8 mouse cellular contexts compared by ENCODE assay signal in genomic region chr3:108146671-108147070, GRCm38 (mm10). TPM values are rescaled to one million over a fixed set of nuclear protein-coding genes. Genes with fewer than 3 reads are reported as not detected.
DNase-seq lines count a peak whose midpoint lies in the region; ATAC-seq and TF ChIP-seq lines count a peak whose summit lies in the region.

No protein-coding gene starts in this region.

- TF ChIP-seq EP300 in heart, adult 2 months (IDR thresholded peaks at IDR 0.05; ENCODE audit: insufficient read depth, low read depth, low read length): no peak

- H3K9me3 ChIP-seq in forebrain, embryonic 11.5 days (ENCODE audit: control insufficient read depth, low read length): no peaks in the 10 kb centered on the region
- no peaks in the 10 kb centered on the region for H3K9me3 ChIP-seq in liver, embryonic 11.5 days (ENCODE audit: control insufficient read depth, low read length)

- no peak for TF ChIP-seq CTCF in heart, adult 2 months (IDR thresholded peaks at IDR 0.05)

- no peaks in the 10 kb centered on the region for H3K27me3 ChIP-seq in heart, adult 2 months (ENCODE audit: control insufficient read depth, insufficient read depth, low read length)
- no peaks in the 10 kb centered on the region for H3K27me3 ChIP-seq in forebrain, embryonic 11.5 days (ENCODE audit: control insufficient read depth, insufficient read depth, low read length)
- no peaks in the 10 kb centered on the region for H3K27me3 ChIP-seq in liver, embryonic 11.5 days (replicated peaks; ENCODE audit: control insufficient read depth, insufficient read depth, low read length)

- 52% methylated on average over 5 of the region's 5 CpGs for WGBS in heart, adult 2 months
- 65% methylated on average over 5 of the region's 5 CpGs for WGBS in forebrain, embryonic 11.5 days
- 36% methylated on average over 5 of the region's 5 CpGs for WGBS in liver, embryonic 11.5 days

- TF ChIP-seq POLR2A in heart, adult 2 months (IDR thresholded peaks at IDR 0.05; ENCODE audit: insufficient read depth, low read depth, low read length): no peak

- H3K4me2 ChIP-seq in forebrain, embryonic 11.5 days (ENCODE audit: low read depth, low read length, severe bottlenecking): peak overlapping the region; percentile 64
- H3K4me2 ChIP-seq in liver, embryonic 11.5 days: peak overlapping the region; percentile 80

- no peak for DNase-seq in heart, adult 2 months
- no peak for DNase-seq in heart, adult 8-10 months (ENCODE audit: low spot score)
- DNase-seq in 3T3-L1 (ENCODE audit: low read depth, low spot score): peak; percentile 39
- no peak for DNase-seq in forebrain, embryonic 11.5 days (ENCODE audit: low spot score)
- no peak for DNase-seq in liver, embryonic 11.5 days (ENCODE audit: low spot score)
- DNase-seq in adrenal gland, adult (ENCODE audit: inconsistent age in 2 of 2, low spot score in 1 of 2): no peak
- no peak for DNase-seq in frontal cortex, postnatal 25 days (ENCODE audit: low spot score in 2 of 2)
- no peak for DNase-seq in frontal cortex, postnatal 36 days (ENCODE audit: low spot score in 2 of 2)

- H3K4me3 ChIP-seq in heart, adult 2 months: peak overlapping the region; percentile 95
- peak overlapping the region; percentile 96 for H3K4me3 ChIP-seq in forebrain, embryonic 11.5 days (ENCODE audit: low read depth, low read length)
- H3K4me3 ChIP-seq in liver, embryonic 11.5 days (ENCODE audit: low read depth, low read length): peak overlapping the region; percentile 99

- no peak for ATAC-seq in forebrain, embryonic 11.5 days (replicated peaks; ENCODE audit: low FRiP score)
- no peak for ATAC-seq in liver, embryonic 11.5 days (replicated peaks; ENCODE audit: low FRiP score)

- peaks cover 6% of the 10 kb centered on the region for H3K4me1 ChIP-seq in heart, adult 2 months (ENCODE audit: control insufficient read depth, insufficient read depth, low read length)
- H3K4me1 ChIP-seq in forebrain, embryonic 11.5 days (replicated peaks; ENCODE audit: control insufficient read depth, insufficient read depth, low read length): peaks cover 4% of the 10 kb centered on the region; the same call in 1 of the 2 replicates
- H3K4me1 ChIP-seq in liver, embryonic 11.5 days (replicated peaks; ENCODE audit: control insufficient read depth, insufficient read depth, low read length): peaks cover 19% of the 10 kb centered on the region

- peak overlapping the region; percentile 96 for H3K27ac ChIP-seq in heart, adult 2 months
- no peak overlapping the region for H3K27ac ChIP-seq in forebrain, embryonic 11.5 days (ENCODE audit: low read depth, low read length)
- H3K27ac ChIP-seq in liver, embryonic 11.5 days (ENCODE audit: low read depth, low read length): peak overlapping the region; percentile 95

- peaks cover 3% of the 10 kb centered on the region; the same call in 1 of the 2 replicates for H3K36me3 ChIP-seq in heart, adult 2 months (ENCODE audit: control insufficient read depth, insufficient read depth, low read length)
- no peaks in the 10 kb centered on the region for H3K36me3 ChIP-seq in forebrain, embryonic 11.5 days (ENCODE audit: control insufficient read depth, insufficient read depth, low read length)
- no peaks in the 10 kb centered on the region for H3K36me3 ChIP-seq in liver, embryonic 11.5 days (ENCODE audit: control insufficient read depth, insufficient read depth, low read length)

- peak overlapping the region; percentile 41 for H3K9ac ChIP-seq in heart, adult 2 months (ENCODE audit: low read depth, low read length)
- H3K9ac ChIP-seq in forebrain, embryonic 11.5 days (ENCODE audit: low read length): peak overlapping the region; percentile 94
- H3K9ac ChIP-seq in liver, embryonic 11.5 days (ENCODE audit: low read depth, low read length): peak overlapping the region; percentile 97

- intact Hi-C loops in heart, adult 2 months (cut with DNase I): loop anchor here (1.0 to 5.0 kb wide), 5 partner anchors 62 to 449 kb away; partner anchors contain the start of gene Ahcyl1

- peaks cover 2% of the 10 kb centered on the region for H3K79me2 ChIP-seq in heart, adult 2 months (replicated peaks; ENCODE audit: control insufficient read depth, insufficient read depth, low read length)

RNA-seq across cellular contexts. Expression of gene Gnai3, which starts 0.7 kb away (rescaled TPM):
- total RNA-seq in heart, adult 2 months (2021): 10 to 100 TPM; 16.5 to 18.1 TPM
- polyA plus RNA-seq in heart, adult 2 months (2012; rRNA removed): 7.5 and 18.7 TPM in 2 replicates
- 10 to 100 TPM; 12.7 to 15.9 (median 13.0) TPM for total RNA-seq in heart, adult 8-10 months (2022)
- 210 and 213 TPM in 2 replicates for polyA plus RNA-seq in forebrain, embryonic 11.5 days (2014; fragmentation: Nextera tagmentation; extraction: Ambion mirVana)
- polyA plus RNA-seq in liver, embryonic 11.5 days (2014; fragmentation: Nextera tagmentation; extraction: Ambion mirVana): 146 and 170 TPM in 2 replicates

RNA-seq across cellular contexts. Expression of gene Gpr61, which starts 8.0 kb away (rescaled TPM):
- total RNA-seq in heart, adult 2 months (2021): not detected
- 0.04 TPM in 1 of 2 replicates, not detected in the other for polyA plus RNA-seq in heart, adult 2 months (2012; rRNA removed)
- total RNA-seq in heart, adult 8-10 months (2022): not detected
- polyA plus RNA-seq in forebrain, embryonic 11.5 days (2014; fragmentation: Nextera tagmentation; extraction: Ambion mirVana): 0.25 and 0.32 TPM in 2 replicates
- polyA plus RNA-seq in liver, embryonic 11.5 days (2014; fragmentation: Nextera tagmentation; extraction: Ambion mirVana): 0.07 TPM in 1 of 2 replicates, not detected in the other

RNA-seq across cellular contexts. Expression of gene Amigo1, which starts 39.5 kb away (rescaled TPM):
- total RNA-seq in heart, adult 2 months (2021): 10 to 100 TPM; 16.8 to 17.7 TPM
- 16.4 and 18.6 TPM in 2 replicates for polyA plus RNA-seq in heart, adult 2 months (2012; rRNA removed)
- 10 to 100 TPM; 17.2 to 18.9 (median 18.1) TPM for total RNA-seq in heart, adult 8-10 months (2022)
- polyA plus RNA-seq in forebrain, embryonic 11.5 days (2014; fragmentation: Nextera tagmentation; extraction: Ambion mirVana): 4.2 and 5.2 TPM in 2 replicates
- 0.88 and 1.5 TPM in 2 replicates for polyA plus RNA-seq in liver, embryonic 11.5 days (2014; fragmentation: Nextera tagmentation; extraction: Ambion mirVana)

RNA-seq across cellular contexts. Expression of gene Gnat2, which starts 54.1 kb away (rescaled TPM):
- total RNA-seq in heart, adult 2 months (2021): under 1 TPM in 1 of 2 experiments, not detected in 1; 0.11 TPM
- polyA plus RNA-seq in heart, adult 2 months (2012; rRNA removed): not detected in 2 replicates
- total RNA-seq in heart, adult 8-10 months (2022): under 1 TPM in 2 of 4 experiments, not detected in 2; 0.28 to 0.47 TPM
- polyA plus RNA-seq in forebrain, embryonic 11.5 days (2014; fragmentation: Nextera tagmentation; extraction: Ambion mirVana): 0.33 and 0.99 TPM in 2 replicates
- polyA plus RNA-seq in liver, embryonic 11.5 days (2014; fragmentation: Nextera tagmentation; extraction: Ambion mirVana): 4.2 and 5.4 TPM in 2 replicates

RNA-seq across cellular contexts. Expression of gene Cyb561d1, which starts 54.3 kb away (rescaled TPM):
- total RNA-seq in heart, adult 2 months (2021): 1 to 10 TPM; 4.9 to 5.4 TPM
- polyA plus RNA-seq in heart, adult 2 months (2012; rRNA removed): 5.7 and 7.1 TPM in 2 replicates
- total RNA-seq in heart, adult 8-10 months (2022): 1 to 10 TPM; 5.4 to 8.3 (median 6.5) TPM
- 3.1 and 3.2 TPM in 2 replicates for polyA plus RNA-seq in forebrain, embryonic 11.5 days (2014; fragmentation: Nextera tagmentation; extraction: Ambion mirVana)
- polyA plus RNA-seq in liver, embryonic 11.5 days (2014; fragmentation: Nextera tagmentation; extraction: Ambion mirVana): 2.3 and 2.8 TPM in 2 replicates

Comparison
In these comparisons a context has a peak if more than half of its experiments do, and no peak if none do; other contexts are left out.
1. H3K9ac ChIP-seq: peak in every context shown above with its lines; median percentile 97 in liver, embryonic 11.5 days; 94 in forebrain, embryonic 11.5 days; 41 in heart, adult 2 months.